Mouse (Mus musculus): ENCODE results near the gene Unc13d. TPM values are rescaled to one million over a fixed set of nuclear protein-coding genes. Genes with fewer than 3 reads are reported as not detected.

Gene Unc13d
- polyA plus RNA-seq, 1 experiment from 2014 or later: 1.3 TPM

GRCm38 (mm10) chr11:116078221-116078620 lies 460 bp upstream of the Unc13d start:
- no peaks in the 10 kb centered on the region for H3K9me3 ChIP-seq (ENCODE audit: control insufficient read depth, low read length)
- 0 out of 2 replicates have a peak, but pooled peaks cover 8% of the 10 kb centered on the region for H3K36me3 ChIP-seq (ENCODE audit: control insufficient read depth, insufficient read depth, low read length)
- no peaks in the 10 kb centered on the region for H3K27me3 ChIP-seq (ENCODE audit: control insufficient read depth, insufficient read depth, low read length)
- peak overlapping the region; percentile 57 for H3K9ac ChIP-seq (ENCODE audit: low read depth, low read length)
- DNase-seq (ENCODE audit: low spot score): peak; percentile 61
- peak overlapping the region; percentile 51 for H3K4me2 ChIP-seq (replicated peaks; ENCODE audit: low read depth, low read length)
- peak overlapping the region; percentile 30 for H3K4me3 ChIP-seq (ENCODE audit: low read depth, low read length)
- H3K27ac ChIP-seq (ENCODE audit: low read depth, low read length): peak overlapping the region; percentile 30; the same call in 1 of the 2 replicates
- ATAC-seq (ENCODE audit: low FRiP score): no peak
- 10% methylated on average over 16 of the region's 16 CpGs for WGBS
- peaks cover 12% of the 10 kb centered on the region for H3K4me1 ChIP-seq (replicated peaks; ENCODE audit: control insufficient read depth, insufficient read depth, low read length)

GRCm38 (mm10) chr11:116076836-116077235 lies 925 bp downstream of the Unc13d start:
- Histone ChIP-seq H3K9me3 (ENCODE audit: control insufficient read depth, low read length) (no peaks in the 10 kb centered on the region), H3K36me3 (ENCODE audit: control insufficient read depth, insufficient read depth, low read length) (0 out of 2 replicates have a peak, but pooled peaks cover 3% of the 10 kb centered on the region), H3K27ac (ENCODE audit: low read depth, low read length) (no peak overlapping the region), H3K9ac (ENCODE audit: low read depth, low read length) (no peak overlapping the region), H3K27me3 (ENCODE audit: control insufficient read depth, insufficient read depth, low read length) (no peaks in the 10 kb centered on the region), H3K4me2 (replicated peaks; ENCODE audit: low read depth, low read length) (0 out of 2 replicates have a peak overlapping the region, but pooled peaks have one; percentile 5), H3K4me3 (ENCODE audit: low read depth, low read length) (no peak overlapping the region), H3K4me1 (replicated peaks; ENCODE audit: control insufficient read depth, insufficient read depth, low read length) (peaks cover 12% of the 10 kb centered on the region)
- ATAC-seq (ENCODE audit: low FRiP score): no peak
- 86% methylated on average over 7 of the region's 7 CpGs for WGBS
- DNase-seq (ENCODE audit: low spot score): no peak

DNA sequence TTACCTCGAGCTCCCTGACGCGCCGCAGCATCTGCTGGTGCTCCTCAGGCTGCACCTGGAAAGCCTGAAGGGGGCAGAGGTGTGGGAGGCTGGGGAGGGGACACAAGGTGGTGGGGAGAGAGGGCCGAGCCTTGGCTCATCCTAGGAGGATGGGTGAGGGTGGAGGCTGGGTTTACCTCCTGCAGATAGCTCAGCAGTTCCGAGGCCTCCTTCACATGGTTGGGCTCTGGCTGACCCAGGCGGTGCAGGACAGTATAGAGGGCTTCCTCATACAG lies 1.6 kb downstream of the Unc13d start:
- Histone ChIP-seq H3K27me3 (ENCODE audit: control insufficient read depth, insufficient read depth, low read length) (no peaks in the 10 kb centered on the region), H3K4me1 (replicated peaks; ENCODE audit: control insufficient read depth, insufficient read depth, low read length) (peaks cover 12% of the 10 kb centered on the region), H3K9ac (ENCODE audit: low read depth, low read length) (no peak overlapping the region), H3K36me3 (ENCODE audit: control insufficient read depth, insufficient read depth, low read length) (no peaks in the 10 kb centered on the region), H3K4me3 (ENCODE audit: low read depth, low read length) (no peak overlapping the region), H3K4me2 (replicated peaks; ENCODE audit: low read depth, low read length) (no peak overlapping the region), H3K27ac (ENCODE audit: low read depth, low read length) (no peak overlapping the region), H3K9me3 (ENCODE audit: control insufficient read depth, low read length) (no peaks in the 10 kb centered on the region)
- WGBS: 60% methylated on average over 7 of the region's 7 CpGs
- no peak for ATAC-seq (ENCODE audit: low FRiP score)
- no peak for DNase-seq (ENCODE audit: low spot score)

GRCm38 (mm10) chr11:116075539-116076265 lies 2.1 kb downstream of the Unc13d start:
- WGBS: 55% methylated on average over 20 of the region's 20 CpGs
- DNase-seq (ENCODE audit: low spot score): no peak

GRCm38 (mm10) chr11:116074436-116074991 lies 3.2 kb downstream of the Unc13d start:
- H3K36me3 ChIP-seq (ENCODE audit: control insufficient read depth, insufficient read depth, low read length): no peaks in the 10 kb centered on the region
- no peak overlapping the region for H3K9ac ChIP-seq (ENCODE audit: low read depth, low read length)
- DNase-seq (ENCODE audit: low spot score) (no peak), ATAC-seq (ENCODE audit: low FRiP score) (no peak)
- no peak overlapping the region for H3K4me3 ChIP-seq (ENCODE audit: low read depth, low read length)
- no peaks in the 10 kb centered on the region for H3K27me3 ChIP-seq (ENCODE audit: control insufficient read depth, insufficient read depth, low read length)
- H3K4me1 ChIP-seq (replicated peaks; ENCODE audit: control insufficient read depth, insufficient read depth, low read length): peaks cover 12% of the 10 kb centered on the region
- no peak overlapping the region for H3K27ac ChIP-seq (ENCODE audit: low read depth, low read length)
- H3K9me3 ChIP-seq (ENCODE audit: control insufficient read depth, low read length): no peaks in the 10 kb centered on the region
- 75% methylated on average over 7 of the region's 7 CpGs for WGBS
- no peak overlapping the region for H3K4me2 ChIP-seq (replicated peaks; ENCODE audit: low read depth, low read length)

More at GRCm38 (mm10) chr11:116075539-116076265, 2.1 kb downstream of the Unc13d start:
- no peak overlapping the region for H3K4me3 ChIP-seq (ENCODE audit: low read depth, low read length)
- no peaks in the 10 kb centered on the region for H3K9me3 ChIP-seq (ENCODE audit: control insufficient read depth, low read length)
- no peaks in the 10 kb centered on the region for H3K36me3 ChIP-seq (ENCODE audit: control insufficient read depth, insufficient read depth, low read length)
- H3K4me2 ChIP-seq (replicated peaks; ENCODE audit: low read depth, low read length): no peak overlapping the region
- no peak for ATAC-seq (ENCODE audit: low FRiP score)
- H3K9ac ChIP-seq (ENCODE audit: low read depth, low read length): no peak overlapping the region
- H3K27ac ChIP-seq (ENCODE audit: low read depth, low read length): no peak overlapping the region
- H3K4me1 ChIP-seq (replicated peaks; ENCODE audit: control insufficient read depth, insufficient read depth, low read length): peaks cover 12% of the 10 kb centered on the region
- no peaks in the 10 kb centered on the region for H3K27me3 ChIP-seq (ENCODE audit: control insufficient read depth, insufficient read depth, low read length)

DNA sequence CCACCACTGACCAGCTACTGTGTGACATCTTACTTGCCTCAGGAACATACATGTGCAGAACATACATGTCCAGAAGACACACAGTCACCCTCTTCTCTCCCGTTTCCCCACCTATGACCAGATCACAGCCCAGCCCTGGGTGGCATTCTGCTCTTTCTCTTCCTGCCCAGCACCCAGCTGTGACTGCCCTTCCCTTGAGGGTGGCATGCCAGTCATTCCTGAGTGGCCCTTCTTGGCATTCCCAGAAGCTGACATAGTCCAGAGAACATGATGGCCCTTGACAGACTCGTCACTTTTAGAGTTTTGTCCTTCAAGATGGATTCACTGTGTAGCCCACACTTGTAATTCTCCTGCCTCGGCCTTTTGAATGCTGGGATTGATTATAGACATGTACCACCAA lies 5.2 kb downstream of the Unc13d start:
- H3K27ac ChIP-seq (ENCODE audit: low read depth, low read length): no peak overlapping the region
- H3K4me3 ChIP-seq (ENCODE audit: low read depth, low read length): no peak overlapping the region
- no peaks in the 10 kb centered on the region for H3K9me3 ChIP-seq (ENCODE audit: control insufficient read depth, low read length)
- H3K4me2 ChIP-seq (replicated peaks; ENCODE audit: low read depth, low read length): no peak overlapping the region
- no peak for DNase-seq (ENCODE audit: low spot score)
- no peaks in the 10 kb centered on the region for H3K36me3 ChIP-seq (ENCODE audit: control insufficient read depth, insufficient read depth, low read length)
- no peaks in the 10 kb centered on the region for H3K4me1 ChIP-seq (replicated peaks; ENCODE audit: control insufficient read depth, insufficient read depth, low read length)
- WGBS: 77% methylated on average over 3 of the region's 3 CpGs
- ATAC-seq (ENCODE audit: low FRiP score): no peak
- H3K9ac ChIP-seq (ENCODE audit: low read depth, low read length): no peak overlapping the region
- H3K27me3 ChIP-seq (ENCODE audit: control insufficient read depth, insufficient read depth, low read length): no peaks in the 10 kb centered on the region

DNA sequence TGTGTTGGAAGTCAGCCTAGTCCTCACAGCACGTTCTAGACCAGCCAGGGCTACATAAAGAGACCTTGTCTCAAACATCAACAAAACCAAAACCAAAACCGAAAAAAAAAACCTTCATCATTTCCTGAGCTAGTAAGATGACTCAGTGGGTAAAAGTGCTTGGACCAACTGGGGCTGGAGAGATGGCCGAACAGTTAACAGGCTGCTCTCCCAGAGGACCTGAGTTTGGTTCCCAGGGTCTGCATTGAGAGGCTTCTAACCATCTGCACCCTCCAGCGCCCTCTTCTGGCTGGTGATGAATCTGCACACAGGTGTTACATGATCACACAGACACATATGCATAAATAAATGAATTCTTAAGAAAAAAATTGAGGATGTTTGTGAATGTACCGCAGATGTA lies 6.3 kb downstream of the Unc13d start:
- ATAC-seq (ENCODE audit: low FRiP score): no peak
- DNase-seq (ENCODE audit: low spot score): no peak
- WGBS: 67% methylated on average over 5 of the region's 5 CpGs
- Histone ChIP-seq H3K4me2 (replicated peaks; ENCODE audit: low read depth, low read length) (no peak overlapping the region), H3K4me1 (replicated peaks; ENCODE audit: control insufficient read depth, insufficient read depth, low read length) (no peaks in the 10 kb centered on the region), H3K36me3 (ENCODE audit: control insufficient read depth, insufficient read depth, low read length) (no peaks in the 10 kb centered on the region), H3K27me3 (ENCODE audit: control insufficient read depth, insufficient read depth, low read length) (no peaks in the 10 kb centered on the region), H3K4me3 (ENCODE audit: low read depth, low read length) (no peak overlapping the region), H3K9ac (ENCODE audit: low read depth, low read length) (no peak overlapping the region), H3K9me3 (ENCODE audit: control insufficient read depth, low read length) (no peaks in the 10 kb centered on the region), H3K27ac (ENCODE audit: low read depth, low read length) (no peak overlapping the region)

DNA sequence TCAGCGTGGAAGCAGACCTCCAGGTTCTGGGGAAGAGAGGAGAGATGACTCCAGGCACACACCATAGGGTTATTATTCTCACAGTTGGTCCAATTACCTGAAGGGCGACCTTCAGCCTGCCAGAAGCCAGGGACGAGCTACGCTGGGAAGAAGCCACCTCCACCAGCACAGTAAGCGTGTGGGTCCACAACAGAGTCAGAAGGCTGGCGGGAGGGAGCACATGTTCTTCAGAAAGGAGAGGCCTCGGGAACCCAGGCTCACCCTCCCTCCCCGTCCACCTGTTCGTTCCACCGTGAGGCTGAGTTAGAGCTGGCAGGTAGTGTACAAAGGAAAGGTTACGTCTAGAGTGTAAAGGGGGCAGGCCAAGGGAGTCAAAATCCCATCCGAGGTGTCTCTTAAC lies 12.4 kb downstream of the Unc13d start:
- Histone ChIP-seq H3K4me1 (replicated peaks; ENCODE audit: control insufficient read depth, insufficient read depth, low read length) (no peaks in the 10 kb centered on the region), H3K27ac (ENCODE audit: low read depth, low read length) (no peak overlapping the region), H3K4me3 (ENCODE audit: low read depth, low read length) (no peak overlapping the region), H3K9me3 (ENCODE audit: control insufficient read depth, low read length) (no peaks in the 10 kb centered on the region), H3K36me3 (ENCODE audit: control insufficient read depth, insufficient read depth, low read length) (no peaks in the 10 kb centered on the region), H3K4me2 (replicated peaks; ENCODE audit: low read depth, low read length) (no peak overlapping the region), H3K9ac (ENCODE audit: low read depth, low read length) (no peak overlapping the region), H3K27me3 (ENCODE audit: control insufficient read depth, insufficient read depth, low read length) (no peaks in the 10 kb centered on the region)
- ATAC-seq (ENCODE audit: low FRiP score) (no peak), DNase-seq (ENCODE audit: low spot score) (no peak)
- 86% methylated on average over 12 of the region's 12 CpGs for WGBS

Measured in hindbrain, embryonic 11.5 days (tissue).